Mouse (Mus musculus) liver, embryonic 14.5 days (tissue): ENCODE measurements at regions not wholly inside any gene's neighbourhood (a gene's known extent, or its start where the extent isn't known, plus 50 kb on each side); places are given as distances from the start of the nearest gene placed in this dataset.

Experiments
- CTCF ChIP-seq: IDR thresholded peaks from 2 replicates; pipeline ENCODE4 v1.5.1; 2016; ENCODE audit warnings: antibody characterized with exemption, low read depth, control low read depth
- EP300 ChIP-seq: IDR thresholded peaks from 2 replicates; pipeline ENCODE4 v1.6.1; 2016; ENCODE audit warnings: antibody characterized with exemption, low read depth

DNA sequence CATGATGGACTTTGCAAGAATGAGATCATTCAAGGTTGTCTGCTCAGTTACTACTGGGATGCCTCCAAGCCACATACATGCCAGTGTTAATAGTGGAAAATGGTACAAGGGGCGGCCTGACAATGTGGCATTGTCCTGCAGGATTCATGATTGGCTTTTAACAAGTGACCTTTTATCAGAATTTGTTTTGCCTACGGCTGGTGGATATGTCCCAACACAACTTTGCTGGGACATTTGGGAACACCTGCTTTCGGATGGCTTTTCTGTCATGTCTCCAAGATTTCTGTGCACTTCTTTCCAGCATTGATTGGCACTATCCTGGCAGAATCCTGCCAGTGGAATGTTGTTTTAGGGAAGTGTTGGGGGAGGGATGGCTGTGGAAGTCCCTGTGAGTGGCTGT is 384.4 kb downstream of the Hs3st3b1 start:
- TF ChIP-seq CTCF (no peak), EP300 (no peak)
